Mouse (Mus musculus): Measurements from ENCODE around the gene Btbd11. TPM values are rescaled to one million over a fixed set of nuclear protein-coding genes. Genes with fewer than 3 reads are reported as not detected.
A peak's percentile ranks its signal among the peaks of the same experiment; 100 is the strongest.

The Btbd11 gene
- total RNA-seq, 2 experiments from 2014 or later, result 0.70 TPM; not detected in 1

GRCm38 (mm10) chr10:85473265-85473664 is 86.7 kb downstream of the Btbd11 start:
- ATAC-seq (replicated peaks; ENCODE audit: low FRiP score, low TSS enrichment, poor library complexity, severe bottlenecking), result no peak

- ATAC-seq (replicated peaks; ENCODE audit: low FRiP score, low TSS enrichment, poor library complexity, severe bottlenecking), result no peak
Observed at GRCm38 (mm10) chr10:85473871-85474270, 87.3 kb downstream of the Btbd11 start.

DNA sequence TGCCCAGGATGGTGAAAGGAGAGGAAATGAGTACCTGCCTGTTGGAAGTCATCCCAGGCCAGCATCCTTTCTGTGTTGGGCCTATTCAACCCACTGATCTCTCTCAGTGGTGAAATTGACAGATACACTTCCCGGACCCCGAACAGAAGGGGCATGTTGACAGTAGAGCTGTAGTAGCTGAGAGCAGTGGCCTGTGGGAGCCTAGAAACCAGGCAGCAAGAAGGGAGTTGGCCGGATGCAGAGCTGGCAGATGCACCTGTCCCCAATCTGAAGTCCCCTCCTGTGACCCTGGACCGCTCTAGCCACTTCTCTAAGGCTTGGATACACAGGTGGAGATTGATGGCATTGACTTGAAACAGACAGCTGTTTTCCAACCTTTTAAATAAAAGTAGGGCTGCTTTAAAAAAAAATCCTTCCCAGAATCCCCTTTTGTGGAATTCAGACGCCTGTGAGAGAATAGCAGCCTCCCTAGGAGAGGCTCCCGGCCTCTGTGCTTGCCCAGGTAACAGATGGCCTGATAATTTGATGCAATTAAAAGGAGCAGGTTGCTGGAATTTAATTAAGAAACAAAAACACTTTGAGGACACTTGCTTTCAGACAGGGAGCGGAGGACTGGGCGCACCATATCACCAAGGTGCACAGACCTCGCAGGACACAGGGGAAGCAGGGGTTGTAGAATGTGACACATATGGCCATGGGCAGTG is 89.2 kb downstream of the Btbd11 start:
- ATAC-seq (replicated peaks; ENCODE audit: low FRiP score, low TSS enrichment, poor library complexity, severe bottlenecking), result no peak

DNA sequence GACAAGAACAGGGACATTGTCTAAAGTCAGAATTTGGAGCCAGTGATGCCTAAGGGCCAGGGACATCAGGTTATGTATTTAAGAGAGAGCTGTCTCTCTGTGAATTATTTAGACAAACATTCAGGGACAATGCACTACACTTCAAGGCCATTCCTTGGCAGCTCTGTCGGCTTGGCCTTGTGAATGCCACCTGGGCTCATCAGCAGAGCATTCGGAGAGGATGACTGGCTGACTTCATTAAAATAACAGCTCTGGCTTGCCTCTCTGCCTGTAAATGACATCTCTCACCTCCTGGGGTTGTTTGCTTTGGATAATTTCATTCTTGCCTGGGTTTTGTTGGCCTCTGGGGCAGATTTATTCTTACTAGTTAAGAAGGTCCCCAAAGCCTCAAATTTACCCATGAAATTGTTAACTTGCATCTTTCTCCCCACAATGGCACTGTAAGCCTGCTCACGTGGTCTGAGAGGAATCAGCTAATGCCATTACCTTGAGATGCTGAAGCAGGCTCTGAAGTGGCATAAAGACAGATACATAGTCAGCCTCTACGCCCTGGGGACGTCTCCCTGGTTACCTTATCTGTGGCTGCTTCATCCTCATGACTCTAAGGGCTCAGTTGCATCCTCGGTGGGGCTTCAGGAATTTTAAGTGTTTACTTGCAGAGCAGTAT is 93.5 kb downstream of the Btbd11 start:
- no peak for ATAC-seq (replicated peaks; ENCODE audit: low FRiP score, low TSS enrichment, poor library complexity, severe bottlenecking)

- no peak for ATAC-seq (replicated peaks; ENCODE audit: low FRiP score, low TSS enrichment, poor library complexity, severe bottlenecking)
Observed at GRCm38 (mm10) chr10:85481106-85481505, 94.5 kb downstream of the Btbd11 start.

DNA sequence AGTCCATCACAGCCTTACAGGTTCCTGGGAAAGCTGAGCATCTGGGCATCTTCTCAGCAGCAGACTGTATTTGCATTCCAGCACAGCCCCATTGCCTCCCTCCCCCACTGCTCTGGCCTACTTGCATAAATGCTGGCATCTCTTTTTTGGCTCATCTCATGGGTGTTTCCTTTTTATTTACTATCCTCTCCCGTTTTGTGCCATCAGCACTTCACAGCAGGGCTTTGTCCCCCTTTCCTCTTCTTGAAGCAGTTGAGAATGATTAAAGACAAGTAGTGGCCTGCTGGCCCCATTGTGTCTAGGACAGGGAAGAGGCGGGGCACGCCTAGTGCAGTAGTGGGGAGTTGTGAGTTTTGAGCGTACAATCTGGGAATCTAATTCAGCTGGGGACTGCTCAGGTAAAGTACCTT is 95.5 kb downstream of the Btbd11 start:
- no peak for ATAC-seq (replicated peaks; ENCODE audit: low FRiP score, low TSS enrichment, poor library complexity, severe bottlenecking)

- ATAC-seq (replicated peaks; ENCODE audit: low FRiP score, low TSS enrichment, poor library complexity, severe bottlenecking), result no peak
Observed at GRCm38 (mm10) chr10:85482480-85482879, 95.9 kb downstream of the Btbd11 start.

- ATAC-seq (replicated peaks; ENCODE audit: low FRiP score, low TSS enrichment, poor library complexity, severe bottlenecking), result no peak
Observed at GRCm38 (mm10) chr10:85486456-85486855, 99.8 kb downstream of the Btbd11 start.

DNA sequence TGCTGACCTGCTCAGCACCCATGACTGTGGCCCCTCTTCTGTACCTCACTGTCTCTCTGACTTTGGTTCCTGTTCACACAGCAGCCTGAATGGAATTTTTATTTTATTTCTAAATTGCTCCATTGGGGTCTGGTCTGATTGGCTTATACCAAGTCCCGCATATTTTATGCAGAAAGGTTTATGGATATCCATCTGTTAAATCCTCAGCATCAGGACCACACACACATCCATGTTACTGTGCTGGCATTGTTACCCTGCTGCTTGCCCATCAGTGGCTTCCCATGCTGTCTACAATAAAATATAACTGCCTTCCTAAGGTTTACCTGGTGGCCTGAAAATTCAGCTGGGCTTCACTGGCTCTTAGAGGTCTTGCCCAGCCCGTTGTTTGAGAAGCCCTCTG is 106.0 kb downstream of the Btbd11 start:
- no peak for ATAC-seq (replicated peaks; ENCODE audit: low FRiP score, low TSS enrichment, poor library complexity, severe bottlenecking)

DNA sequence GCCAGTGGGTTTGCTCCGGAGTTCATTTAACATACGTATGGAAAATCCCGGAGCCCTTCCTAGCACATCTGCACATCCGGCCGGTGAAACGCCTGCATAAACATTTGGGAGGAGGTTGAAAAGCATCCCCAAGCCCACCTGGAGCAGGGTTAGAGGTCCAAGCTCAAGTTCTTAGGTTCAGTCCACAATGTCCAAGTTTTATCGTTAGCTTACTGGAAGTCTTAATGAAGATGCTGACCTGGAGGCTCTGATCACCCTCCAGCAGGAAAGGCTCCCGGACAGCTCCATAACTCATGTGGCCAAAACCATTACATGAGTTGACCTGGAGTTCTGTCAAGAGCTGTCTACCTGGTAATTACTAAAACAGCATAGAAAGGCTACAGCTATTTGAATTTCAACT is 109.7 kb downstream of the Btbd11 start:
- no peak for ATAC-seq (replicated peaks; ENCODE audit: low FRiP score, low TSS enrichment, poor library complexity, severe bottlenecking)

- ATAC-seq (replicated peaks; ENCODE audit: low FRiP score, low TSS enrichment, poor library complexity, severe bottlenecking), result no peak
Observed at GRCm38 (mm10) chr10:85496981-85497380, 110.4 kb downstream of the Btbd11 start.

DNA sequence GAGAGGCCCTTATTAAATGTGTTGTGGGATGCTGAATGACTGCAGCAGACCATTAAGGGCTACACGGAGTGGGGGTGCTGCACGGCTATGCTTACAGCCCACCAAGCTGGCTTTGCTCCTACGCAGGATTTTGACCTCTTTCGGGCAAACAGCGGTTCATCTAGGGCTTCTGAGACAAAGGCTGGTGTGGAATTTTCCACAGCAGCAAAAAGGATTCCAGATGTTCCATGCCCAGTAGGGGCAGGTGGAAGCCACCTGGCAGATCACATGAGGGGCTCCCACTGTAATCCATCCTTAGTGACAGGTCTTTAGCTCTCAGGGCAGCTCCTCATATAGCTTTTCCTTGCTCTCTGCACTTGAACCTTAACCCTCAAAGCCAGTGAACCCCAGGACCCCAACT is 111.3 kb downstream of the Btbd11 start:
- ATAC-seq (replicated peaks; ENCODE audit: low FRiP score, low TSS enrichment, poor library complexity, severe bottlenecking), result no peak

DNA sequence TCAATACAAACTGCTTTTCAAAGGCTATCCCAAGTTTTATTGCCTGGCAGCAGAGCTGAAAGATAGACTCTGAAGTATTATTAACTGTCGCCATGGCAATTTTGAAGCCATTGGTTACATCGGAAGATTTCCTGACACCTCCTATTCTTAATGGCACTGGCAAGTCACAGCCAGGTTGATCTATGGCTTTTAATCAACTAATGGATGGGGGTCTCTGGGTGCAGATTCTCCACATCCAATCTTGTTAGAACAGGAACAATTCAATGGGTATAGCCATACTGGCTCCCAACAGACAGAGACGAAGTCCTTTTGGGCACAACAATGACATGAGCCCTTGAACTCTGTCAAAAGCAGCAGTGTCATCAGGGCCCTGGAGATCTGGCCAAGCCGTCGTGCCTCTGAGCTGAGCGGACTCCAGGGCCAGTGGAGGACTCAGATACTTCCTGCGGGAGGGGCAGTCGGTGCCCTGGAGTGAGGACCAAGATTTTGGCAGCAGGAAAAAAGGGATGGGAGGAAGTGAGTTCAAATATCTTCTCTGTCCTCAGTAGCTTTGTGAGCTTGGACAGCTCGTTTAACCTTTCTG is 114.0 kb downstream of the Btbd11 start:
- no peak for ATAC-seq (replicated peaks; ENCODE audit: low FRiP score, low TSS enrichment, poor library complexity, severe bottlenecking)

DNA sequence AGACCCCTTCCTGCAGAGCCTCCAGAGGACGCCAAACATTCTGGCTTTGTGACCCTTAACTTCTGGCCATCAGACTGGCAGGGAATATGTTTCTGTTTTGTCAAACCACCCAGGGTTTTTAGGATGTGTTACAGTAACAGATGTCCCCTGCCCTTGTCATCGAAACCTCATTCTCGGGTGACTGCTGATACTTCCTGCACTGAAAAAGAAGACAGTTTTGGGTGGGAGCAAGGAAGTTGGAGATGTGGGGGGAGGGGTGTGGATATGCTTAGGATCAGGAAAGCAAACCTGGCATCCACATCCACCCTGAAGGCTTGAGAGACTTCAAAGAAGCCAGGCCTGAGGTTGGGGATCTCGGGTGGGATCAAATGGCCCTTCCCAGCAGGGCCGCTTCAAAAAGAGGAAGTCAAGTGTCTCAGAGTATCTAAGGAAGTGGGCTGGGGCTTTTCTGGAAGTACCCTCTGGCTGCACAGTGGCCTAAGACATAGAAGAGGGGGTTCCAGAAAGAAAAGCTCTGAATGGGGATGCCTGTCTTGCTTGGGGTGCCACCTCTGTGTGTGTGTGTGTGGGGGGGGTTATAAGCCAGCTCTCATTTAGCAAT is 115.5 kb downstream of the Btbd11 start:
- ATAC-seq (replicated peaks; ENCODE audit: low FRiP score, low TSS enrichment, poor library complexity, severe bottlenecking), result peak; percentile 44; the same call in 1 of the 2 replicates

GRCm38 (mm10) chr10:85502656-85503055 is 116.0 kb downstream of the Btbd11 start:
- ATAC-seq (replicated peaks; ENCODE audit: low FRiP score, low TSS enrichment, poor library complexity, severe bottlenecking), result 0 out of 2 replicates have a peak, but pooled peaks have one; percentile 14

GRCm38 (mm10) chr10:85503453-85503852 is 116.8 kb downstream of the Btbd11 start:
- ATAC-seq (replicated peaks; ENCODE audit: low FRiP score, low TSS enrichment, poor library complexity, severe bottlenecking), result no peak

GRCm38 (mm10) chr10:85507270-85508050 is 120.8 kb downstream of the Btbd11 start:
- ATAC-seq (replicated peaks; ENCODE audit: low FRiP score, low TSS enrichment, poor library complexity, severe bottlenecking), result no peak

DNA sequence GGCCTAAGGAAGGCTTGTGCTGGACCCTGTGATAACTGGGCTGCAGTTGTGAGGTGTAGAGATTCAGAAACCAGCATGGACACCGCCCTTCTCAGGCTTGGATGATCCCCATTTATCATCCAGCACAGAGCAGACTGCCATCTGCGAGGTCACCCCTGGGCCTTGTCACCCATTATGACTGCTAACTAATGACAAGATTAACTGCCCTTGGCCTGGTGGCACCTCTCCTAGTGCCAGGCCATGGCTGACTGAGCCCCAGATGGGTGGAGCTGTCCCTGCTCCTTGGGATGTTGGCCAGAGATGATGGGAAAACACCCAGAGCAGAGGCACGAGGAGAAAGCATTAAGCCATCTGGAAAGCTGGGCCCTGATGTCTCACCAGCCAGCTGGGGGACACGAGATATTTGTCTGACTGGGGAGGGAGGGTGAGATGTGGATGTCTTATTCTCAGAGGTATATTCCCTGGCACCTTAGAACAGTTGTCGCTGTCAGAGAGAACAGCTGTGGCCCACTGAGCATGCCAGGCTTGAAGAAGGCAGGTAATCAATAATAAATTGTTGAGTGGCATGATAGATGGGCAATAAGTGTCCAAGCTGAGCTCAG is 121.7 kb downstream of the Btbd11 start:
- ATAC-seq (replicated peaks; ENCODE audit: low FRiP score, low TSS enrichment, poor library complexity, severe bottlenecking), result no peak

- ATAC-seq (replicated peaks; ENCODE audit: low FRiP score, low TSS enrichment, poor library complexity, severe bottlenecking), result no peak
Observed at GRCm38 (mm10) chr10:85509000-85509399, 122.4 kb downstream of the Btbd11 start.
